Comparison of ENCODE assay signal across 13 mouse cellular contexts in the genomic region with DNA sequence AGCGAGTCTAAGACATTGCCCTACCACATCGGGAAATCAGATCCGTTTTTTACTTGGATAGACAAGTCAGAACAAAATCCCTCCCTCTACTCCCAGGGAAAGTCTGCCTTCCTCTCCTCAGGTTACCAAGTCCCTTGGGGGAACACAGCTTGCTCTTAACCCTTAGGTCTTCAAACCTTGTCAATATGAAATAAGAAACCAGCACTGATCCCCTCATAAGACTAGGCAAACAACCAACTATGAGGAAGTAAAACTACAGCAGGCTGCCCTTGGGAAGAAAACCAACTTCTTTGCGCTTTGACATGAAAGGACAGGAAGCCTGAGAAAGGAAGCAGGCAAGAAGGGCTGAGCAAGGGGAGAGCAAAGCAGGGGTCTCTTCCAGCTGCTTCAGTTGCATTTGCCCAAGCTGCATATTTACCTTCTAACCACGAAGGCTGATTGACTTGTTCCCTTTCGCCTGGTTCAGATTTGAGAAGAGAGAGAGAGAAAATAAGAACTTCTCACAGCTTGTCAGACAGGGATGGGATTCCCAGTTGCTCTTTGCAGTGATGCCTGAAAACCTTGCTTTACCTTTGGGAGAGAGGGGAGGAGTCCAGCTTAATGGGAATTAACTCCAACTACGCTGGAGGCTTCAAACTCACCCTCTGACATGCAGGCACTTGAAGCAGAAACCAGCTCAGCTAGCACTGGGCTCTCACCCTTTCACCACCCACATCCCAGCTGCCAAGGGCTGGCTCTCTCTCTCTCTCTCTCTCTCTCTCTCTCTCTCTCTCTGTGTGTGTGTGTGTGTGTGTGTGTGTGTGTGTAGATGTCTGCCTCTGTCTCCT. TPM values are rescaled to one million over a fixed set of nuclear protein-coding genes. Genes with fewer than 3 reads are reported as not detected.
DNase-seq lines count a peak whose midpoint lies in the region; ATAC-seq and TF ChIP-seq lines count a peak whose summit lies in the region.
"Had no signal": no experiment of that assay in that cellular context is flagged by ENCODE, and none has a peak within 500 bp of the region (broad histone marks: within the 10 kb centered on the region; RNA-seq: fewer than 3 reads in every experiment).

TSS of gene Lhfpl1 (minus strand) at position 713 of the 827 bp plus-strand sequence.

- DNase-seq in hindbrain, embryonic 11.5 days (ENCODE audit: low spot score) = peak; percentile 17
- DNase-seq in brain, adult 2 months (ENCODE audit: low read depth, low spot score) = peak; percentile 27
- peak; percentile 12 for DNase-seq in neural tube, embryonic 11.5 days (ENCODE audit: low spot score)
- DNase-seq in forebrain, postnatal 0 days = no peak
- no peak for DNase-seq in adrenal gland, postnatal 25 days
- DNase-seq in c-Kit-positive CD71-positive TER-119-positive erythroid progenitor cells, embryonic 14.5 days (ENCODE audit: low spot score) = no peak
- DNase-seq: cerebellum, postnatal 36 days had no signal

- no peak for ATAC-seq in hindbrain, embryonic 11.5 days (ENCODE audit: low FRiP score)
- ATAC-seq in hindbrain, embryonic 13.5 days (ENCODE audit: low FRiP score) = no peak
- ATAC-seq in embryonic facial prominence, embryonic 15.5 days (ENCODE audit: insufficient number of reproducible peaks, low FRiP score, low TSS enrichment, low read depth) = peak; percentile 82
- no peak for ATAC-seq in neural tube, embryonic 11.5 days (ENCODE audit: insufficient read depth, low FRiP score, low TSS enrichment)
- no peak for ATAC-seq in forebrain, postnatal 0 days

- H3K36me3 ChIP-seq in hindbrain, embryonic 11.5 days (ENCODE audit: control insufficient read depth, insufficient read depth, low read length) = no peaks in the 10 kb centered on the region
- H3K36me3 ChIP-seq in hindbrain, embryonic 13.5 days = no peaks in the 10 kb centered on the region
- H3K36me3 ChIP-seq in embryonic facial prominence, embryonic 15.5 days = no peaks in the 10 kb centered on the region
- no peaks in the 10 kb centered on the region for H3K36me3 ChIP-seq in neural tube, embryonic 11.5 days (ENCODE audit: control insufficient read depth, insufficient read depth, low read length)
- H3K36me3 ChIP-seq in forebrain, postnatal 0 days (ENCODE audit: insufficient read depth) = no peaks in the 10 kb centered on the region

- no peak for TF ChIP-seq CTCF in forebrain, postnatal 0 days (IDR thresholded peaks at IDR 0.05; ENCODE audit: low read depth)

- no peaks in the 10 kb centered on the region for H3K27me3 ChIP-seq in hindbrain, embryonic 11.5 days (ENCODE audit: control insufficient read depth, insufficient read depth, low read length)
- H3K27me3 ChIP-seq in hindbrain, embryonic 13.5 days = no peaks in the 10 kb centered on the region
- H3K27me3 ChIP-seq in embryonic facial prominence, embryonic 15.5 days = no peaks in the 10 kb centered on the region
- no peaks in the 10 kb centered on the region for H3K27me3 ChIP-seq in neural tube, embryonic 11.5 days (ENCODE audit: control insufficient read depth, insufficient read depth, low read length)
- H3K27me3 ChIP-seq in forebrain, postnatal 0 days (ENCODE audit: insufficient read depth, low read length) = no peaks in the 10 kb centered on the region

- H3K4me2 ChIP-seq in hindbrain, embryonic 11.5 days (replicated peaks; ENCODE audit: low read depth, low read length) = no peak within 1 kb of the TSS
- H3K4me2 ChIP-seq in hindbrain, embryonic 13.5 days = no peak within 1 kb of the TSS
- peak within 1 kb of the TSS; percentile 25 for H3K4me2 ChIP-seq in embryonic facial prominence, embryonic 15.5 days (replicated peaks)
- H3K4me2 ChIP-seq in neural tube, embryonic 11.5 days (ENCODE audit: low read depth) = no peak within 1 kb of the TSS
- H3K4me2 ChIP-seq in forebrain, postnatal 0 days (ENCODE audit: low read depth) = no peak within 1 kb of the TSS

- H3K27ac ChIP-seq in hindbrain, embryonic 11.5 days (ENCODE audit: low read depth, low read length) = no peak within 1 kb of the TSS
- H3K27ac ChIP-seq in hindbrain, embryonic 13.5 days = no peak within 1 kb of the TSS
- peak within 1 kb of the TSS; percentile 76; the same call in 1 of the 2 replicates for H3K27ac ChIP-seq in embryonic facial prominence, embryonic 15.5 days (replicated peaks)
- no peak within 1 kb of the TSS for H3K27ac ChIP-seq in neural tube, embryonic 11.5 days (ENCODE audit: low read depth, low read length)
- H3K27ac ChIP-seq in forebrain, postnatal 0 days (ENCODE audit: low read depth, low read length) = no peak within 1 kb of the TSS

- no peaks in the 10 kb centered on the region for H3K9me3 ChIP-seq in hindbrain, embryonic 11.5 days (ENCODE audit: control insufficient read depth, low read length)
- H3K9me3 ChIP-seq in hindbrain, embryonic 13.5 days = no peaks in the 10 kb centered on the region
- H3K9me3 ChIP-seq in embryonic facial prominence, embryonic 15.5 days (replicated peaks) = no peaks in the 10 kb centered on the region
- no peaks in the 10 kb centered on the region for H3K9me3 ChIP-seq in neural tube, embryonic 11.5 days (ENCODE audit: control insufficient read depth, low read length)
- H3K9me3 ChIP-seq in forebrain, postnatal 0 days (ENCODE audit: low read length) = no peaks in the 10 kb centered on the region

- 46% methylated on average over 7 of the region's 7 CpGs for WGBS in hindbrain, embryonic 11.5 days
- WGBS in hindbrain, embryonic 13.5 days = 42% methylated on average over 7 of the region's 7 CpGs
- 29% methylated on average over 7 of the region's 7 CpGs for WGBS in embryonic facial prominence, embryonic 15.5 days
- WGBS in neural tube, embryonic 11.5 days = 32% methylated on average over 7 of the region's 7 CpGs
- WGBS in forebrain, postnatal 0 days = 46% methylated on average over 7 of the region's 7 CpGs

- no peaks in the 10 kb centered on the region for H3K4me1 ChIP-seq in hindbrain, embryonic 11.5 days (replicated peaks; ENCODE audit: control insufficient read depth, insufficient read depth, low read length)
- no peaks in the 10 kb centered on the region for H3K4me1 ChIP-seq in hindbrain, embryonic 13.5 days (replicated peaks)
- no peaks in the 10 kb centered on the region for H3K4me1 ChIP-seq in embryonic facial prominence, embryonic 15.5 days
- no peaks in the 10 kb centered on the region for H3K4me1 ChIP-seq in neural tube, embryonic 11.5 days (ENCODE audit: control insufficient read depth, insufficient read depth, low read length)
- no peaks in the 10 kb centered on the region for H3K4me1 ChIP-seq in forebrain, postnatal 0 days (ENCODE audit: insufficient read depth)

- H3K4me3 ChIP-seq in hindbrain, embryonic 11.5 days (ENCODE audit: low read depth, low read length) = no peak within 1 kb of the TSS
- no peak within 1 kb of the TSS for H3K4me3 ChIP-seq in hindbrain, embryonic 13.5 days
- peak within 1 kb of the TSS; percentile 24 for H3K4me3 ChIP-seq in embryonic facial prominence, embryonic 15.5 days (replicated peaks)
- H3K4me3 ChIP-seq in neural tube, embryonic 11.5 days (ENCODE audit: low read depth, low read length) = no peak within 1 kb of the TSS
- H3K4me3 ChIP-seq in forebrain, postnatal 0 days (ENCODE audit: low read depth, low read length) = no peak within 1 kb of the TSS

- H3K9ac ChIP-seq in hindbrain, embryonic 11.5 days (ENCODE audit: low read depth, low read length) = no peak within 1 kb of the TSS
- no peak within 1 kb of the TSS for H3K9ac ChIP-seq in hindbrain, embryonic 13.5 days
- no peak within 1 kb of the TSS for H3K9ac ChIP-seq in embryonic facial prominence, embryonic 15.5 days
- H3K9ac ChIP-seq in neural tube, embryonic 11.5 days (ENCODE audit: low read length) = no peak within 1 kb of the TSS
- H3K9ac ChIP-seq in forebrain, postnatal 0 days = no peak within 1 kb of the TSS

RNA-seq across cellular contexts. Expression of gene Lhfpl1, which starts in this region (rescaled TPM):
- 0.21 and 0.49 TPM in 2 replicates for polyA plus RNA-seq in hindbrain, embryonic 11.5 days (2014; fragmentation: Nextera tagmentation; extraction: Ambion mirVana)
- polyA plus RNA-seq in hindbrain, embryonic 13.5 days (2015; fragmentation: Nextera tagmentation; extraction: Ambion mirVana) = 0.48 and 0.76 TPM in 2 replicates
- 5.9 TPM in 2 replicates for polyA plus RNA-seq in embryonic facial prominence, embryonic 15.5 days (2015; fragmentation: Nextera tagmentation; extraction: Ambion mirVana)
- 1.3 and 1.4 TPM in 2 replicates for polyA plus RNA-seq in neural tube, embryonic 11.5 days (2014; fragmentation: Nextera tagmentation; extraction: Ambion mirVana)
- not detected in 2 replicates for total RNA-seq in forebrain, postnatal 0 days (2014; rRNA removed)
- 0.27 and 0.57 TPM in 2 replicates for polyA plus RNA-seq in forebrain, postnatal 0 days (2015; fragmentation: Nextera tagmentation; extraction: Ambion mirVana)
- total RNA-seq in adrenal gland, postnatal 25 days (2021) = not detected in 2 replicates
- total RNA-seq: adrenal gland, adult 18-20 months; heart, postnatal 25 days; monocyte, adult 5-6 weeks had no signal
- polyA plus RNA-seq: small intestine, adult 2 months had no signal

Comparison
In these comparisons a context has a peak if more than half of its experiments do, and no peak if none do; other contexts are left out.
1. Peak in DNase-seq in hindbrain, embryonic 11.5 days; RNA of the gene not detected or under 1 TPM.
2. DNase-seq: peak in brain, adult 2 months (single experiment) and neural tube, embryonic 11.5 days (single experiment); none in forebrain, postnatal 0 days (single experiment), adrenal gland, postnatal 25 days (single experiment) and c-Kit-positive CD71-positive TER-119-positive erythroid progenitor cells, embryonic 14.5 days (single experiment).